Mouse (Mus musculus) embryonic facial prominence, embryonic 11.5 days (tissue): ENCODE results near the gene Cela3a. TPM values are rescaled to one million over a fixed set of nuclear protein-coding genes. Genes with fewer than 3 reads are reported as not detected.

Experiments used
- ATAC-seq: fragments of 200-750 bp; cut with Nextera tagmentation; replicated peaks from 2 replicates; pipeline ENCODE4 v1.8.0; 2017; ENCODE audit warnings: low read depth; ENCODE audit not compliant: insufficient number of reproducible peaks, low FRiP score, low TSS enrichment
- DNase-seq: peaks from one replicate; pipeline ENCODE4 v3.0.0-alpha.2; 2015; ENCODE audit warnings: low spot score
- H3K27ac ChIP-seq: fragments of 300-500 bp; sonication (generic); replicated peaks from 2 replicates; pipeline ENCODE4 v1.5.1; 2014; ENCODE audit warnings: mild to moderate bottlenecking, low read depth, low read length, control low read depth
- H3K27me3 ChIP-seq: fragments of 300-500 bp; sonication (generic); 2 replicates; pipeline ENCODE4 v1.6.1; 2014; ENCODE audit warnings: mild to moderate bottlenecking, low read length, moderate library complexity, mixed read lengths; ENCODE audit not compliant: control insufficient read depth, insufficient read depth
- H3K36me3 ChIP-seq: fragments of 300-500 bp; sonication (generic); replicated peaks from 2 replicates; pipeline ENCODE4 v1.6.1; 2014; ENCODE audit warnings: low read depth, mild to moderate bottlenecking, low read length, moderate library complexity, mixed read lengths; ENCODE audit not compliant: control insufficient read depth, insufficient read depth
- H3K4me1 ChIP-seq: fragments of 300-500 bp; sonication (generic); 2 replicates; pipeline ENCODE4 v1.6.1; 2014; ENCODE audit warnings: low read length, mixed read lengths; ENCODE audit not compliant: control insufficient read depth, insufficient read depth
- H3K4me2 ChIP-seq: fragments of 300-500 bp; sonication (generic); 2 replicates; pipeline ENCODE4 v1.6.1; 2014; ENCODE audit warnings: low read depth, mild to moderate bottlenecking, control low read depth, low read length, moderate library complexity
- H3K4me3 ChIP-seq: fragments of 300-500 bp; sonication (generic); 2 replicates; pipeline ENCODE4 v1.5.1; 2014; ENCODE audit warnings: low read depth, low read length, control low read depth
- H3K9ac ChIP-seq: fragments of 300-500 bp; sonication (generic); replicated peaks from 2 replicates; pipeline ENCODE4 v1.6.1; 2014; ENCODE audit warnings: mild to moderate bottlenecking, control low read depth, low read length
- H3K9me3 ChIP-seq: fragments of 300-500 bp; sonication (generic); replicated peaks from 2 replicates; pipeline ENCODE4 v1.6.1; 2016; ENCODE audit warnings: mild to moderate bottlenecking, low read length, inconsistent platforms, mixed read lengths; ENCODE audit not compliant: control insufficient read depth
- WGBS: fragments of 180-500 bp; shearing (Covaris S2); extraction: QIAGEN DNeasy Blood & Tissue Kit; methylation state at CpG from one replicate; pipeline ENCODE4 v1.1.7; 2014; 5-methylcytosine and 5-hydroxymethylcytosine counted together
- polyA plus RNA-seq: library from polyadenylated mRNA; unstranded; fragments of >200 nt; fragmentation: Nextera tagmentation; extraction: Ambion mirVana; gene quantifications from 2 replicates; pipeline ENCODE4 v1.2.1, GENCODE M21; 2014

Cela3a gene
- polyA plus RNA-seq, 1 experiment from 2014 or later = not detected

DNA sequence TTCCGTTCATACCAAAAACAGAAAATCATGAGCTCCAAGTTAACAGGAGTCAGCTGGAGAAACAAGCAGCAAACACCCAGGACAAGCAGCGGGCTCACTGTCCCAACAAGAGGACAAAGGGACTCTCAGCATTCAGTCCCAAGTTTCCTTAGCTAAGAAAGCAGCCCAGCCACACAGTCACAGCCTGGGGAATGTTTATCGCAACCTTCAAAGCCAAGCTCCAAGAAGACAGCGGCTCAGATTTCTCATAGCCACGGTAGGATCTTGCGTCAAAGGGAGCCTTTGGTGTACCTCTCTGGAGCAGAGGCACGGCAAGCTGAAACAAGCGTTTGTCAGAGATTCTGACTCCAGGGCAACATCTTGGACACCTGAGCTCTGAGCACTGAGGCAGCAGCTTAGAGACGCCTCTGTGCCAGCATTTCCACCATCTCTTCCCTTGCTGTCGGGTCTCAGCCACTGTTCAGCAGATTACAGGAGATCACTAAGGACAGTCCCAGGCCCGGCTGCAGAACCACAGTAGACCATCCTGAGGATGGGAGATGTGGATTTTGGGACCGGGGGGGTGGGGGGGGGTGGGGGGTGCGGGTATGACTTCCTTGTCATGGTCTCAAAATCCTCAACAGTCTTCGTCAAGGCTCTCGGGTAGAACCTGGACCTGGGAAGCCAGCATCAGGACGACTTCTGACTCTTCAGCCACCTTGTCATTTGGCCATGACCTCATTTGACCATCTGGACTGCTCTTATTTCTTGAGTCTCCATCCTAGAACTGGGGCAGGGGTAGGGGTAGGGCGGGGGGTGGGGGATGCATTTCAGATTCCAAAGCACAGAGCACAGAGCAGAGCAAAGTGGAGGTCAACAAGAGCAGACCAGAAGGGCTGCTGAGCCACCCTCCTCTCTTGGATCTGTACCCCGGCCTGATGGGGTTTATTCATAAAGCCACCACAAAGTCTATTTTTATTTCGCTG lies 34.0 kb downstream of the Cela3a start:
- no peak overlapping the region for H3K4me2 ChIP-seq
- 36% methylated on average over 19 of the region's 19 CpGs for WGBS

DNA sequence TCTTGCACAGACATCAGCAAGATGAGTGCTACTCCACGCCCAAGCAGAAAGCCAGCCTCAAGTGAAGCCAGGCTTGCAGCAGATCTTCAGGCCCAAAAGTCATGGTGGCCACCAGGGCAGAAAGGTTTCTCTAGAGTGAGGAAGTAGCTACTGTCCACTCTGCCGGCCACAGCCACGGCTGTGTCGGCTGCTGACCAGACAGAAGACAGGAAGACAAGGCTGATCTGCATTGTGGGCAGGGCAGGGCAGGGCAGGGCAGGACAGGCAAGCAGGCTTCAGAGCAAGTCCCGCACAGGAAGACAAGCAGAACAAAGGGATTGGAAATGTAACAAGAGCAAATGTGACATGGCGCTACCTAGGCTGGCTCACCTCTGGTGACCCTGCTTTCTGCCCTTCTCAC lies 35.9 kb downstream of the Cela3a start:
- WGBS = 40% methylated on average over 6 of the region's 6 CpGs
- Histone ChIP-seq H3K9me3 (no peaks in the 10 kb centered on the region), H3K9ac (no peak overlapping the region), H3K4me1 (no peaks in the 10 kb centered on the region), H3K4me3 (no peak overlapping the region), H3K36me3 (no peaks in the 10 kb centered on the region), H3K4me2 (no peak overlapping the region), H3K27me3 (no peaks in the 10 kb centered on the region), H3K27ac (0 out of 2 replicates have a peak overlapping the region, but pooled peaks have one; percentile 8)
- ATAC-seq (no peak), DNase-seq (no peak)

More for the DNA sequence above, 34.0 kb downstream of the Cela3a start:
- no peaks in the 10 kb centered on the region for H3K4me1 ChIP-seq
- no peak overlapping the region for H3K4me3 ChIP-seq
- peak overlapping the region; percentile 35; the same call in 1 of the 2 replicates for H3K27ac ChIP-seq
- no peaks in the 10 kb centered on the region for H3K27me3 ChIP-seq
- ATAC-seq = no peak
- no peaks in the 10 kb centered on the region for H3K36me3 ChIP-seq
- H3K9me3 ChIP-seq = no peaks in the 10 kb centered on the region
- H3K9ac ChIP-seq = peak overlapping the region; percentile 14; the same call in 1 of the 2 replicates
- DNase-seq = peak; percentile 77

DNA sequence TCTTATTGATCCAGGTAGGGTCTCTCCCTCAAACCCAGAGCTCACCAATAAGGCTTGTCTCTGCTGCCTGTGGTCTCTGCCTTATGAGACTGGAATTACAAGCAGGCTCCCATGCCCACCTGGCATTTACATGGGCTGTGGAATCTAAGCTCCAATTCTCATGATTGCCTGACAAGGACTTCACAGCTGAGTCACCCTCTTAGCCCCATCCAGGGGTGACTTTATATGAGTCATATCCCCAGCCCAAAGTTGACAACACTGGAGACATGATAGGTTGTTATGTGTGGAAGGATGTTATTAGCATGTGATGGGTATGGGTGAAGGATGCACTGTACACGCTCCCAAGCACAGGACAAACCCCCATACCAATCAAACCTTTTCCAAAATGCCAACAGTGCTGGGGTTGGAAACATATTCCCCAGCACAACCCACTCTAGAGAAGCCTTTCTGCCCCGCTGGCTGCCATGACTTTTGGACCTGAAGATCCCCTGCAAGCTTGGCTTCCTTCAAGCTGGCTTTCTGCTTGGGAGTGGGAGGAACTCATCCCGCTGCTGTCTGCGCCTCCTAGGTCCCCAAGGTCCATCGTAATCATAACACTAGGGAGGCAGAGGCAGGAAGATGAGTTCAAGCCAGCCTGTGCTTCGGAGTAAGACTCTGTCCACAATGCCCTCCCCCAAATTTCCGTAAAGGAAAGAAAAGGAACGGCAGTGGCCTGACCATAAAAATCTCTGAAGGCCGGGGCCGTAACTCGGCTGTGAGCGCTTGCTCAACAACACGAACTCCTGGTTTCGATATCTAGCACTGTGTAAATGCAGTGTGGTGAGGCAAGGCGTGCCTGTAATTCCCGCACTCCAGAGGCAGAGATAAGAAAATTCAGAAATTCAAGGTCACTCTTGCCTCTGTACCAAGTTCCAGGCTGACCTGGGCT lies 37.7 kb downstream of the Cela3a start:
- no peaks in the 10 kb centered on the region for H3K27me3 ChIP-seq
- ATAC-seq = no peak
- H3K36me3 ChIP-seq = no peaks in the 10 kb centered on the region
- 90% methylated on average over 16 of the region's 16 CpGs for whole genome bisulfite sequencing
- no peaks in the 10 kb centered on the region for H3K9me3 ChIP-seq
- no peaks in the 10 kb centered on the region for H3K4me1 ChIP-seq
- no peak for DNase-seq
- no peak overlapping the region for H3K4me2 ChIP-seq
- H3K9ac ChIP-seq = no peak overlapping the region
- H3K4me3 ChIP-seq = no peak overlapping the region
- no peak overlapping the region for H3K27ac ChIP-seq

DNA sequence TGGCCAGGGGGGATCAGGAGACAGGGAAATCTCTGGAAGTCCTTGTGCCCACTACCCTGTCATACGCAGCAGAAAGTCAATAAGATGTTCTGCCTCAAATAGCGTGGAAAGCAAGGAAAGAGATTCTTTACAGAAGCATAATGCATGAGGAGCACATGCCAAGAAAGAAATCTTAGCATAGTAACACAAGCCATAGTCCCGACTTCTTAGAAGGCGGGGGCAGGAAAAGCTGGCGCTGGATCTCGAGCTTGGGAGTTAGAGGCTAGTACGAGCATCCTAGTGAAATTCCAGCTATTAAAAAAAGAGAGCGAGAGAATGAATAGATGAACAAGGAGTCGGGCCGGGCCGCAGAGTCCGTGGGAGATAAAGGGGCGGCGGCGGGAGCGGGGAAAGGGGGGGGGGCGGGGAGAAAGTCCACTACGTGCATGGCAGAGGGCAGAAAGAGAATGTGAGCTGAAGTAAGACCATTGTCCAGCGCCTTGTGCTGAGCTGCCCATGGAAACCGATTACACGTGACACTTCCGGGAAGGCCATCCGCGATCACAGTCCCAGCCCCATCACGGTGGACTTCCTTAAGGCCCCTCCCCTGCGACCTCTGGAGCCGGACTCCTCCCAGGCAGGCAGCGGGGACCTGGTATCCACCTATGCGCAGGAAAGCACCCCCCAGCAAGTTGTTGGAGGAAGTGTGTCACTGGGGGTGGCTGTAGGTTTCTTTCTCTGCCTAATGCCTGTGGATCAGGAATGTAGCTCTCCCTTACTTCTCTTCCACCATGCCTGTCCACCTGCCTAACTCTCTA lies 39.4 kb downstream of the Cela3a start:
- WGBS = 8% methylated on average over 28 of the region's 29 CpGs
- Histone ChIP-seq H3K27ac (no peak overlapping the region), H3K9ac (peak overlapping the region; percentile 56), H3K4me3 (peak overlapping the region; percentile 25), H3K4me1 (no peaks in the 10 kb centered on the region), H3K27me3 (no peaks in the 10 kb centered on the region), H3K4me2 (peak overlapping the region; percentile 55), H3K9me3 (no peaks in the 10 kb centered on the region), H3K36me3 (no peaks in the 10 kb centered on the region)
- ATAC-seq (0 out of 2 replicates have a peak, but pooled peaks have one; percentile 23), DNase-seq (peak; percentile 55)

DNA sequence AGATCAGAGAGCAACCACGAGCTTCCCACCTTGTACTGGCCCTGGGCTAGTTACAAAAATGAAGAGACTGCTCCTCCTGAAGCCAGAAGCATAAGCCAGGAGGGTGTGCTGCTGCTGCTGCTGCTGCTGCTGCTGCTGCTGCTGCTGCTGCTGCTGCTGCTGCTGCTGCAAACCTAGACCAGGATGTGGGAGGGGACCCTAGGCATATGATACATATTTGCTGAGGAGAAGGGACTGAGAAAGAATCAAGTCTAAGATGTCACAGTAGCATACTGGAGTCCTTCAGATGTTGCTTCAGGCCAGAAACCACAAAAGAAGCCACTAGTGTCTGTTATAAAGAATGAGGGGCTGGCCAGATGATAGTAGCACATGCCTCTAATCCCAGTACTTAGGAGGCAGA lies 41.4 kb downstream of the Cela3a start:
- ATAC-seq = no peak
- H3K9ac ChIP-seq = no peak overlapping the region
- H3K27me3 ChIP-seq = no peaks in the 10 kb centered on the region
- H3K4me2 ChIP-seq = no peak overlapping the region
- DNase-seq = no peak
- H3K4me1 ChIP-seq = no peaks in the 10 kb centered on the region
- H3K36me3 ChIP-seq = no peaks in the 10 kb centered on the region
- H3K9me3 ChIP-seq = no peaks in the 10 kb centered on the region
- no peak overlapping the region for H3K27ac ChIP-seq
- H3K4me3 ChIP-seq = no peak overlapping the region
- 33% methylated on average over 1 of the region's 1 CpGs for WGBS

DNA sequence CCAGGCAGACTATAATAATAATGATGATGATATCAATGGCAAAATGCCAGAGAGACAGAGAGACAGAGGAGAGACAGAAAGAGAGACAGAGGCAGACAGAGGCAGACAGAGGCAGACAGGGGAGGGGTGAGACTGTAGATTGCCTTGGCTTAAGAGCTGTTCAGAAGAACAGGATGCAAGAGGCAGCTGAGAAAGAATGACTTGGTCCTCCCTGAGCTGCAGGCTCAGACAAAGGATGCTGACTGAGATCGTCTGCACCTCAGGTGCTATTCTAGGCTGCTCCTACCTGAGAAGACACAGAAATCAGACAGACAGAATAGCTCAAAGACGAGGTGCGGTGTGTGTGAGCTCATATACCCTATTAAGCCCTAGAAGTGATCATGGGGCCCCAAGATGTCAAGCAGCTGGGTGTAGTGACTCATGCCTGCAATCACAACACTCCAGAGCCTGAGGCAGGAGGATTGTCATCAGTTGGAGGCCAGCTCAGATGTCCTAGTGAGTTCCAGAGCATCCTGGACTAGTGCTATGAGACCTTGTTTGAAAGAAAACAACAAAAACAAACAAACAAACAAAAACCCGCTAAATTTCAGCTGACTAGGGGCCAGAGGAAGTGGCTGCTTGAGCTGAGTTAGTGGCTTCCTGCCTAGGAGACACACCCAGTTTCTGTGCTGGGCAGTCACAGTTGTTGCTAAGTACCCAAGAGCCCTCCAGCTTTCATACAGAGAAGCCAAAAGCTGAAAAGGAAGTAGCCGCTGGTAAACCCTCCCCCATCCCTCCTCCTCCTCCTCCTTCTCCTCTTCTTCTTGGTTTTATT lies 42.1 kb downstream of the Cela3a start:
- Histone ChIP-seq H3K27ac (no peak overlapping the region), H3K4me3 (no peak overlapping the region), H3K36me3 (no peaks in the 10 kb centered on the region), H3K9me3 (no peaks in the 10 kb centered on the region), H3K4me1 (no peaks in the 10 kb centered on the region), H3K27me3 (no peaks in the 10 kb centered on the region), H3K4me2 (no peak overlapping the region), H3K9ac (no peak overlapping the region)
- WGBS = 38% methylated on average over 5 of the region's 5 CpGs
- ATAC-seq (no peak), DNase-seq (no peak)

DNA sequence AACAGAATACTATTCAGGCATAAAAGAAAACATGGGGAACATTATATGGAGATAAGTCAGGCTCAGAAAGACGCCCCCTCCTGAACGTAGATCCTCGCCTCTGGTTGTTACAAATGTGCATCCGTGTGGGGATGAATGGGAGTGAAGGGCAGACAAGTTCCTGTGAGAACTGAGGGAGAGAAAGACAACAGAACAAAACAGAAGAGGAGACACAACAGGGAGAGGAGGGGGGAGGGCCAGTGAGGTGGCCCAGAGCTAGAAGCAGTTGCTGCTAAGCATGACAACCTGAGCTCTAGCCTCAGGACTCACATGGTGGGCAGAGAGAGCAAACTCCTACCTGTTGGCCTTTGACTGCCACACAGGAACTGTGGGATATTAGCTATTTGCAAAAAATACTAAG lies 43.5 kb downstream of the Cela3a start:
- H3K4me3 ChIP-seq = no peak overlapping the region
- H3K27me3 ChIP-seq = no peaks in the 10 kb centered on the region
- WGBS = 89% methylated on average over 4 of the region's 4 CpGs
- H3K9ac ChIP-seq = no peak overlapping the region
- no peaks in the 10 kb centered on the region for H3K36me3 ChIP-seq
- no peak for DNase-seq
- no peaks in the 10 kb centered on the region for H3K4me1 ChIP-seq
- no peaks in the 10 kb centered on the region for H3K9me3 ChIP-seq
- no peak for ATAC-seq
- H3K4me2 ChIP-seq = no peak overlapping the region
- H3K27ac ChIP-seq = no peak overlapping the region
